Mouse (Mus musculus) kidney, embryonic 14.5 days (tissue): ENCODE data around the gene Srsf2. TPM values are rescaled to one million over a fixed set of nuclear protein-coding genes. Genes with fewer than 3 reads are reported as not detected.

Experiments
- ATAC-seq: fragments of 200-750 bp; cut with Nextera tagmentation; 2 replicates; pipeline ENCODE4 v1.8.0; 2017; ENCODE audit warnings: moderate number of reproducible peaks, mild to moderate bottlenecking, moderate TSS enrichment, moderate library complexity; ENCODE audit not compliant: low FRiP score, low TSS enrichment
- H3K27ac ChIP-seq: fragments of 300-500 bp; sonication (generic); 2 replicates; pipeline ENCODE4 v1.5.1; 2014; ENCODE audit warnings: low read depth, mild to moderate bottlenecking, low read length, moderate library complexity, mixed read lengths
- H3K27me3 ChIP-seq: fragments of 300-500 bp; sonication (generic); 2 replicates; pipeline ENCODE4 v1.6.1; 2014; ENCODE audit warnings: mild to moderate bottlenecking, low read length; ENCODE audit not compliant: control insufficient read depth, insufficient read depth
- H3K36me3 ChIP-seq: fragments of 300-500 bp; sonication (generic); 2 replicates; pipeline ENCODE4 v1.6.1; 2014; ENCODE audit warnings: low read length, mixed read lengths; ENCODE audit not compliant: control insufficient read depth, insufficient read depth
- H3K4me1 ChIP-seq: fragments of 300-500 bp; sonication (generic); 2 replicates; pipeline ENCODE4 v1.6.1; 2014; ENCODE audit warnings: low read length, mixed read lengths; ENCODE audit not compliant: control insufficient read depth, insufficient read depth
- H3K4me2 ChIP-seq: fragments of 300-500 bp; sonication (generic); replicated peaks from 2 replicates; pipeline ENCODE4 v1.6.1; 2014; ENCODE audit warnings: low read depth, mild to moderate bottlenecking, low read length
- H3K4me3 ChIP-seq: fragments of 300-500 bp; sonication (generic); 2 replicates; pipeline ENCODE4 v1.5.1; 2014; ENCODE audit warnings: mild to moderate bottlenecking, low read length
- H3K9ac ChIP-seq: fragments of 300-500 bp; sonication (generic); 2 replicates; pipeline ENCODE4 v1.6.1; 2014; ENCODE audit warnings: low read depth, mild to moderate bottlenecking, low read length, moderate library complexity
- H3K9me3 ChIP-seq: fragments of 300-500 bp; sonication (generic); 2 replicates; pipeline ENCODE4 v1.6.1; 2016; ENCODE audit warnings: low read length; ENCODE audit not compliant: control insufficient read depth
- WGBS: fragments of 180-500 bp; shearing (Covaris S2); extraction: QIAGEN DNeasy Blood & Tissue Kit; methylation state at CpG from one replicate; pipeline ENCODE4 v1.1.7; 2014; 5-methylcytosine and 5-hydroxymethylcytosine counted together
- polyA plus RNA-seq: library from polyadenylated mRNA; unstranded; fragments of >200 nt; fragmentation: Nextera tagmentation; extraction: Ambion mirVana; gene quantifications from 2 replicates; pipeline ENCODE4 v1.2.1, GENCODE M21; 2014

Gene Srsf2
- polyA plus RNA-seq, 1 experiment from 2014 or later = 1,041 TPM

GRCm38 (mm10) chr11:116882446-116882845 is 29.6 kb upstream of the Srsf2 start:
- H3K9ac ChIP-seq = no peak overlapping the region
- H3K4me3 ChIP-seq = no peak overlapping the region
- H3K4me2 ChIP-seq = no peak overlapping the region
- no peak overlapping the region for H3K27ac ChIP-seq
- H3K9me3 ChIP-seq = no peaks in the 10 kb centered on the region
- no peak for ATAC-seq
- peaks cover 4% of the 10 kb centered on the region; the same call in 1 of the 2 replicates for H3K4me1 ChIP-seq
- H3K36me3 ChIP-seq = no peaks in the 10 kb centered on the region
- 82% methylated on average over 10 of the region's 10 CpGs for WGBS
- H3K27me3 ChIP-seq = 0 out of 2 replicates have a peak, but pooled peaks cover 6% of the 10 kb centered on the region

- WGBS = 74% methylated on average over 5 of the region's 5 CpGs
- Histone ChIP-seq H3K4me2 (no peak overlapping the region), H3K9me3 (no peaks in the 10 kb centered on the region), H3K27me3 (no peaks in the 10 kb centered on the region), H3K27ac (no peak overlapping the region), H3K4me1 (peaks cover 4% of the 10 kb centered on the region; the same call in 1 of the 2 replicates), H3K9ac (no peak overlapping the region), H3K36me3 (no peaks in the 10 kb centered on the region), H3K4me3 (no peak overlapping the region)
- ATAC-seq = no peak
Observed at GRCm38 (mm10) chr11:116881440-116881839, 28.5 kb upstream of the Srsf2 start.

GRCm38 (mm10) chr11:116880839-116881238 is 27.9 kb upstream of the Srsf2 start:
- no peaks in the 10 kb centered on the region for H3K36me3 ChIP-seq
- H3K9me3 ChIP-seq = no peaks in the 10 kb centered on the region
- no peak for ATAC-seq
- no peak overlapping the region for H3K9ac ChIP-seq
- WGBS = 75% methylated on average over 7 of the region's 7 CpGs
- peaks cover 4% of the 10 kb centered on the region; the same call in 1 of the 2 replicates for H3K4me1 ChIP-seq
- H3K4me3 ChIP-seq = no peak overlapping the region
- H3K27me3 ChIP-seq = no peaks in the 10 kb centered on the region
- no peak overlapping the region for H3K27ac ChIP-seq
- no peak overlapping the region for H3K4me2 ChIP-seq

GRCm38 (mm10) chr11:116878454-116878853 is 25.6 kb upstream of the Srsf2 start:
- H3K9me3 ChIP-seq = no peaks in the 10 kb centered on the region
- H3K4me3 ChIP-seq = no peak overlapping the region
- WGBS = 80% methylated on average over 8 of the region's 8 CpGs
- ATAC-seq = no peak
- no peak overlapping the region for H3K27ac ChIP-seq
- H3K4me1 ChIP-seq = no peaks in the 10 kb centered on the region
- H3K27me3 ChIP-seq = no peaks in the 10 kb centered on the region
- H3K36me3 ChIP-seq = peaks cover 10% of the 10 kb centered on the region
- no peak overlapping the region for H3K9ac ChIP-seq
- no peak overlapping the region for H3K4me2 ChIP-seq

GRCm38 (mm10) chr11:116873987-116874386 is 21.1 kb upstream of the Srsf2 start:
- Histone ChIP-seq H3K4me2 (no peak overlapping the region), H3K9me3 (no peaks in the 10 kb centered on the region), H3K27me3 (no peaks in the 10 kb centered on the region), H3K4me1 (no peaks in the 10 kb centered on the region), H3K4me3 (no peak overlapping the region), H3K36me3 (peaks cover 31% of the 10 kb centered on the region), H3K27ac (no peak overlapping the region), H3K9ac (no peak overlapping the region)
- WGBS = 90% methylated on average over 20 of the region's 20 CpGs
- ATAC-seq = no peak

GRCm38 (mm10) chr11:116871538-116871937 is 18.6 kb upstream of the Srsf2 start:
- no peak overlapping the region for H3K4me2 ChIP-seq
- no peaks in the 10 kb centered on the region for H3K4me1 ChIP-seq
- H3K27me3 ChIP-seq = no peaks in the 10 kb centered on the region
- peaks cover 31% of the 10 kb centered on the region for H3K36me3 ChIP-seq
- H3K9ac ChIP-seq = no peak overlapping the region
- H3K4me3 ChIP-seq = no peak overlapping the region
- H3K9me3 ChIP-seq = no peaks in the 10 kb centered on the region
- H3K27ac ChIP-seq = no peak overlapping the region
- no peak for ATAC-seq
- 94% methylated on average over 9 of the region's 9 CpGs for WGBS

- 72% methylated on average over 4 of the region's 4 CpGs for WGBS
- ATAC-seq = no peak
- H3K27ac ChIP-seq = no peak overlapping the region
- no peak overlapping the region for H3K9ac ChIP-seq
- no peak overlapping the region for H3K4me2 ChIP-seq
- H3K4me1 ChIP-seq = no peaks in the 10 kb centered on the region
- no peaks in the 10 kb centered on the region for H3K9me3 ChIP-seq
- peaks cover 43% of the 10 kb centered on the region for H3K36me3 ChIP-seq
- H3K4me3 ChIP-seq = no peak overlapping the region
- no peaks in the 10 kb centered on the region for H3K27me3 ChIP-seq
Observed at GRCm38 (mm10) chr11:116869641-116870040, 16.7 kb upstream of the Srsf2 start.

GRCm38 (mm10) chr11:116869223-116869622 is 16.3 kb upstream of the Srsf2 start:
- Histone ChIP-seq H3K36me3 (peaks cover 43% of the 10 kb centered on the region), H3K4me2 (no peak overlapping the region), H3K9ac (no peak overlapping the region), H3K27ac (no peak overlapping the region), H3K27me3 (no peaks in the 10 kb centered on the region), H3K9me3 (no peaks in the 10 kb centered on the region), H3K4me1 (no peaks in the 10 kb centered on the region), H3K4me3 (no peak overlapping the region)
- no peak for ATAC-seq
- WGBS = 85% methylated on average over 8 of the region's 8 CpGs

GRCm38 (mm10) chr11:116868129-116868528 is 15.2 kb upstream of the Srsf2 start:
- no peaks in the 10 kb centered on the region for H3K4me1 ChIP-seq
- H3K27ac ChIP-seq = no peak overlapping the region
- no peak overlapping the region for H3K9ac ChIP-seq
- no peak overlapping the region for H3K4me3 ChIP-seq
- WGBS = 76% methylated on average over 3 of the region's 3 CpGs
- ATAC-seq = no peak
- H3K9me3 ChIP-seq = no peaks in the 10 kb centered on the region
- no peak overlapping the region for H3K4me2 ChIP-seq
- H3K36me3 ChIP-seq = peaks cover 43% of the 10 kb centered on the region
- no peaks in the 10 kb centered on the region for H3K27me3 ChIP-seq
